Mouse (Mus musculus) midbrain, embryonic 12.5 days (tissue): ENCODE measurements around the gene Agbl4. TPM values are rescaled to one million over a fixed set of nuclear protein-coding genes. Genes with fewer than 3 reads are reported as not detected.

Source experiments
- ATAC-seq: fragments of 200-750 bp; cut with Nextera tagmentation; 2 replicates; pipeline ENCODE4 v1.8.0; 2017; ENCODE audit warnings: low read depth, moderate TSS enrichment, moderate library complexity; ENCODE audit not compliant: low FRiP score
- H3K27ac ChIP-seq: fragments of 300-500 bp; sonication (generic); replicated peaks from 2 replicates; pipeline ENCODE4 v1.5.1; 2016; ENCODE audit warnings: mild to moderate bottlenecking
- H3K27me3 ChIP-seq: fragments of 300-500 bp; sonication (generic); 2 replicates; pipeline ENCODE4 v1.6.1; 2016; ENCODE audit warnings: mild to moderate bottlenecking
- H3K36me3 ChIP-seq: fragments of 300-500 bp; sonication (generic); 2 replicates; pipeline ENCODE4 v1.6.1; 2016
- H3K4me1 ChIP-seq: fragments of 300-500 bp; sonication (generic); 2 replicates; pipeline ENCODE4 v1.6.1; 2016
- H3K4me2 ChIP-seq: fragments of 300-500 bp; sonication (generic); replicated peaks from 2 replicates; pipeline ENCODE4 v1.6.1; 2016; ENCODE audit warnings: mild to moderate bottlenecking, moderate library complexity
- H3K4me3 ChIP-seq: fragments of 300-500 bp; sonication (generic); 2 replicates; pipeline ENCODE4 v1.5.1; 2016; ENCODE audit warnings: mild to moderate bottlenecking
- H3K9ac ChIP-seq: fragments of 300-500 bp; sonication (generic); replicated peaks from 2 replicates; pipeline ENCODE4 v1.6.1; 2016; ENCODE audit warnings: mild to moderate bottlenecking, moderate library complexity
- H3K9me3 ChIP-seq: fragments of 300-500 bp; sonication (generic); 2 replicates; pipeline ENCODE4 v1.6.1; 2016; ENCODE audit warnings: mild to moderate bottlenecking
- WGBS: fragments of 180-500 bp; shearing (Covaris S2); methylation state at CpG from one replicate; pipeline ENCODE4 v1.1.7; 2016; 5-methylcytosine and 5-hydroxymethylcytosine counted together
- polyA plus RNA-seq: library from polyadenylated mRNA; unstranded; fragments of >200 nt; fragmentation: Nextera tagmentation; extraction: Ambion mirVana; gene quantifications from 2 replicates; pipeline ENCODE4 v1.2.1, GENCODE M21; 2016

The Agbl4 gene
- polyA plus RNA-seq = 0.89 and 1.9 TPM in 2 replicates

DNA sequence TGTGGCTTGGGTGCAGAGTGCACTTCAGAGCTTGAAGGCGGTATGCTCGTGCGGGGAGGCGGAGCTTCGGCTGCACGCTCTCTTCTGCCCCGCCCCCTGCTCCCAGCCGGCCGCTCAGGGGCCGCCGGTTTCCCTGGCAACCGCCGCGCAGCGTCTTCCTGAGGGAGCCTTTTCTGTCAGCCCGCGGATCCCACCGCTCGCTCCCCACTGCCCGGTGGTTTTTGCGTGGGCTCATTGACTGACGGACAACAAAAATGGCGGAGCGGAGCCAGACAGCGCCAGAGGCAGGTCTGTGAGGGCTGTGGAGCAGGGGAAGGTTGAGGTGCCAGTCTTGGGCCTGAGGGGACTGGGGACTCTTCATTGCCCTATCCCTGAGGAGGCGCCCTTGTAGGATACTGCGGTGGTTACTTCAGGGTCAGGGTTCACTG, at the start of gene Agbl4:
Gene Agbl4 (plus strand): TSS at position 44 of the 428 bp plus-strand sequence.
- WGBS = under 1% methylated on average over 27 of the region's 27 CpGs
- peak; percentile 100 for ATAC-seq
- H3K9ac ChIP-seq = peak within 1 kb of the TSS; percentile 53
- H3K27ac ChIP-seq = no peak within 1 kb of the TSS
- H3K9me3 ChIP-seq = no peaks in the 10 kb centered on the region
- H3K36me3 ChIP-seq = no peaks in the 10 kb centered on the region
- H3K4me2 ChIP-seq = peak within 1 kb of the TSS; percentile 72
- H3K27me3 ChIP-seq = no peaks in the 10 kb centered on the region
- peaks cover 16% of the 10 kb centered on the region for H3K4me1 ChIP-seq
- H3K4me3 ChIP-seq = peak within 1 kb of the TSS; percentile 65

DNA sequence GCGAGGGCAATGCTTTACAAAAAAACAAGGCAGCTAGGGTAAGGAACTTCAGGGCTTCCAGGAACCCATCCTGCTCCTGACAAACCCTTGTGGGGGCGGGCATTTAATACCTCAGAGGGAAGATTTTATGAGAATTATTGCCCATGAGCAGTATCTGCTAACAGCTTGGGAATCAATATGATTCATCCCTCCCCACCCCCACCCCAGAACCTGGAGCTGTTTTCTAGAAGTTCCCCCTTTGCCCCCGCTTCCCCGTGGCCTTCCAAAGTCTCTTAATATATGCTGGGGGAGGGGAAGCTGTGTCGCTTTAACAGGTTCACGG, 46.6 kb upstream of the Agbl4 start:
- Histone ChIP-seq H3K27ac (peak overlapping the region; percentile 84), H3K4me3 (peak overlapping the region; percentile 73), H3K4me1 (peaks cover 4% of the 10 kb centered on the region; the same call in 1 of the 2 replicates), H3K9ac (peak overlapping the region; percentile 76), H3K27me3 (no peaks in the 10 kb centered on the region), H3K9me3 (no peaks in the 10 kb centered on the region), H3K4me2 (peak overlapping the region; percentile 72), H3K36me3 (no peaks in the 10 kb centered on the region)
- 4% methylated on average over 6 of the region's 6 CpGs for WGBS
- peak; percentile 16; the same call in 1 of the 2 replicates for ATAC-seq

GRCm38 (mm10) chr4:110351178-110352000, 46.1 kb upstream of the Agbl4 start, which contains the start of gene Elavl4:
Gene Elavl4 (minus strand): TSS chr4:110351909.
- Histone ChIP-seq H3K27ac (peak within 1 kb of the TSS; percentile 84), H3K36me3 (no peaks in the 10 kb centered on the region), H3K27me3 (no peaks in the 10 kb centered on the region), H3K9me3 (no peaks in the 10 kb centered on the region), H3K4me3 (peak within 1 kb of the TSS; percentile 73), H3K4me2 (peak within 1 kb of the TSS; percentile 72), H3K9ac (peak within 1 kb of the TSS; percentile 76), H3K4me1 (peaks cover 4% of the 10 kb centered on the region; the same call in 1 of the 2 replicates)
- peak; percentile 97 for ATAC-seq
- under 1% methylated on average over 75 of the region's 75 CpGs for WGBS

- no peaks in the 10 kb centered on the region for H3K9me3 ChIP-seq
- H3K36me3 ChIP-seq = no peaks in the 10 kb centered on the region
- WGBS = 9% methylated on average over 5 of the region's 5 CpGs
- H3K27ac ChIP-seq = peak overlapping the region; percentile 84
- peak overlapping the region; percentile 76; the same call in 1 of the 2 replicates for H3K9ac ChIP-seq
- peak overlapping the region; percentile 73 for H3K4me3 ChIP-seq
- no peaks in the 10 kb centered on the region for H3K27me3 ChIP-seq
- peak; percentile 39; the same call in 1 of the 2 replicates for ATAC-seq
- H3K4me1 ChIP-seq = peaks cover 4% of the 10 kb centered on the region; the same call in 1 of the 2 replicates
- H3K4me2 ChIP-seq = peak overlapping the region; percentile 72
Observed at GRCm38 (mm10) chr4:110352001-110352369, 45.5 kb upstream of the Agbl4 start.

DNA sequence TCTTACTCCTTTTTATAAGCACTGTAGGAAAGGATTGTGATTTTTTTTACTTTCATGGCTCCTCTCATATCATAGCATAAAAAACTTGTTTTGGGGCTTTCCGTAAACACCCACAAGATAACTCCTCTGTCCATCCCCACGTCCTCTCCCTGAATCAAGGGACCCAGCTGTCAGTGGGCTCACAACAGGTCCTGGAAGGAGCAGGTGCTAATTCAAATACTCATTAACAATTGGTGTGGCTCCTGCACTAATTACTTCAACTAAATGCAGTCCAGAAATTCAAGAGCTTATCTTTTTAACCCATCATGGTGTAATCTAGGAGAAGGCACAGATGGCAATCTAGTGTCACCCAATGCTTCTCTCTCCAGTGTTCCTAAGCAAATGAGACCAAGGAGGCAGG, 36.9 kb upstream of the Agbl4 start:
- no peak overlapping the region for H3K27ac ChIP-seq
- 77% methylated on average over 2 of the region's 2 CpGs for WGBS
- H3K4me3 ChIP-seq = no peak overlapping the region
- H3K4me2 ChIP-seq = no peak overlapping the region
- no peaks in the 10 kb centered on the region for H3K27me3 ChIP-seq
- H3K36me3 ChIP-seq = no peaks in the 10 kb centered on the region
- ATAC-seq = 0 out of 2 replicates have a peak, but pooled peaks have one; percentile 41
- no peaks in the 10 kb centered on the region for H3K4me1 ChIP-seq
- H3K9me3 ChIP-seq = no peaks in the 10 kb centered on the region
- no peak overlapping the region for H3K9ac ChIP-seq

- no peak for ATAC-seq
- H3K4me2 ChIP-seq = no peak overlapping the region
- no peaks in the 10 kb centered on the region for H3K36me3 ChIP-seq
- no peak overlapping the region for H3K4me3 ChIP-seq
- H3K4me1 ChIP-seq = peaks cover 16% of the 10 kb centered on the region
- H3K27me3 ChIP-seq = no peaks in the 10 kb centered on the region
- no peak overlapping the region for H3K27ac ChIP-seq
- H3K9me3 ChIP-seq = no peaks in the 10 kb centered on the region
- 80% methylated on average over 5 of the region's 5 CpGs for WGBS
- no peak overlapping the region for H3K9ac ChIP-seq
Observed at GRCm38 (mm10) chr4:110396221-110396620, 1.2 kb upstream of the Agbl4 start.

GRCm38 (mm10) chr4:110420306-110420705, 22.8 kb downstream of the Agbl4 start:
- H3K9ac ChIP-seq = no peak overlapping the region
- 88% methylated on average over 2 of the region's 2 CpGs for WGBS
- ATAC-seq = no peak

DNA sequence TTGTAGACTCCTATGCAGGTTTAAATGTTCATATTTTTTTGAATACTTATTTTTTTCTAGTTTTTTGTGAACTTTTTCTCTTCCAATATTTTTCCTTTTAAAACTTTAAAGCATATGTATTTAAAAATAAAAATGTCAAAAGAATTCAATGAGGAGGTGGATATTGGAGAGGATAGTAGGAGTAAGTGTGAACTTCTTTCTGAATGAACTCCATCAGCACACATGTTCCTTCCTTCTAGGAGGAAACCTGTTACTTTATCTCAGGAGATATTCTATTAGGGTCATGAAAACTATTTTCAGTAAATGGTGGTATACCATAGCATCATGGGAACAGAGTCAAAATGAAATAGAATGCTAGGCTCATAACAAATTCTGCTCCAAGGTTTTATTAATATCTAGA, 30.2 kb downstream of the Agbl4 start:
- no peaks in the 10 kb centered on the region for H3K4me1 ChIP-seq
- no peak for ATAC-seq
- no peak overlapping the region for H3K4me2 ChIP-seq
- no peaks in the 10 kb centered on the region for H3K27me3 ChIP-seq
- H3K4me3 ChIP-seq = no peak overlapping the region
- H3K27ac ChIP-seq = no peak overlapping the region
- H3K36me3 ChIP-seq = no peaks in the 10 kb centered on the region
- no peak overlapping the region for H3K9ac ChIP-seq
- H3K9me3 ChIP-seq = no peaks in the 10 kb centered on the region

More at GRCm38 (mm10) chr4:110420306-110420705, 22.8 kb downstream of the Agbl4 start:
- Histone ChIP-seq H3K36me3 (no peaks in the 10 kb centered on the region), H3K27ac (no peak overlapping the region), H3K9me3 (no peaks in the 10 kb centered on the region), H3K4me3 (no peak overlapping the region), H3K4me2 (no peak overlapping the region), H3K27me3 (no peaks in the 10 kb centered on the region), H3K4me1 (no peaks in the 10 kb centered on the region)

- Histone ChIP-seq H3K9ac (no peak overlapping the region), H3K27ac (no peak overlapping the region), H3K4me1 (no peaks in the 10 kb centered on the region), H3K27me3 (no peaks in the 10 kb centered on the region), H3K36me3 (no peaks in the 10 kb centered on the region), H3K4me3 (no peak overlapping the region), H3K9me3 (no peaks in the 10 kb centered on the region), H3K4me2 (no peak overlapping the region)
- 0 out of 2 replicates have a peak, but pooled peaks have one; percentile 56 for ATAC-seq
- 33% methylated on average over 1 of the region's 1 CpGs for WGBS
Observed at GRCm38 (mm10) chr4:110494371-110494770, 96.9 kb downstream of the Agbl4 start.

DNA sequence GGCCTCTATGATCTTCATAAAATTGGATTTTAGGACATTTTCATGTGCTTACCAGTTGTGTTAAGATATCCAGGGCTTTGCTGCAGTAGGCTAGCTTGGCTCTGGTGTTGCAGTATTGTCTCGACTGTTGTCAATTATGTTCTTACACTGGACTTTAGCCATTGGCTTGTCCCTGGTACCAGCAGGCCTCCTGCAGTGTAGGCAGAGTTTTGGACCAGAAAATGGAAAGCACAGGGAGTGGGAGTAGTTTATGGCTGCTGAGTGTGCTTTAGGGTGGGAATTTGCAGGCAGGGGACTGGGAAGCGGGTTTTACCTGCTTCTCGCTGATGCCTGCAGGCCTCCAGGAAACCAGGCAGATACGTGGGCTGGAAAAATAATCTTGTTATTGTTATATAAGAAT, 132.3 kb downstream of the Agbl4 start:
- H3K27me3 ChIP-seq = no peaks in the 10 kb centered on the region
- H3K9me3 ChIP-seq = no peaks in the 10 kb centered on the region
- no peak overlapping the region for H3K27ac ChIP-seq
- no peak overlapping the region for H3K4me3 ChIP-seq
- WGBS = 80% methylated on average over 4 of the region's 4 CpGs
- H3K9ac ChIP-seq = no peak overlapping the region
- no peaks in the 10 kb centered on the region for H3K36me3 ChIP-seq
- H3K4me2 ChIP-seq = no peak overlapping the region
- H3K4me1 ChIP-seq = no peaks in the 10 kb centered on the region
- no peak for ATAC-seq

DNA sequence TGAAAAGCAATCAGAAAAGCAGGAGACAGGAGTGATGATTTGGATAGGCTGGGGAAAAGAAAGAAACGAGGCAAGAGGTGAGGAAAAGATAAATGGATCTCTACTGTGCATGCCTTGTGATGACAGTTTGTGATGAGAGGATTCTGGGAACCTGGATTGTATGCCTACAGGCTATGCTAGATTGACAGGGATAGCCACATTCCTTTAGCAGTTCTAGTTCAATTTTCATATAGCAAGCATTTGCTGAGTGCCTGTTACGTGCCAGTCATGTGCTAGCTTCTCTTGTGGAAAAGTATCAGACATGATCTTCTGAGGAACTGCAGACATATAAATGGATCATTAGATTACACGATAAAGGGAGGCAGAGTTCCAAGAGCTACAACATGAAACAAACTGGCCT, 151.8 kb downstream of the Agbl4 start:
- Histone ChIP-seq H3K36me3 (no peaks in the 10 kb centered on the region), H3K27ac (no peak overlapping the region), H3K9me3 (no peaks in the 10 kb centered on the region), H3K4me3 (no peak overlapping the region), H3K27me3 (no peaks in the 10 kb centered on the region), H3K4me1 (no peaks in the 10 kb centered on the region), H3K4me2 (no peak overlapping the region), H3K9ac (no peak overlapping the region)
- ATAC-seq = no peak
- WGBS = 78% methylated on average over 3 of the region's 3 CpGs

DNA sequence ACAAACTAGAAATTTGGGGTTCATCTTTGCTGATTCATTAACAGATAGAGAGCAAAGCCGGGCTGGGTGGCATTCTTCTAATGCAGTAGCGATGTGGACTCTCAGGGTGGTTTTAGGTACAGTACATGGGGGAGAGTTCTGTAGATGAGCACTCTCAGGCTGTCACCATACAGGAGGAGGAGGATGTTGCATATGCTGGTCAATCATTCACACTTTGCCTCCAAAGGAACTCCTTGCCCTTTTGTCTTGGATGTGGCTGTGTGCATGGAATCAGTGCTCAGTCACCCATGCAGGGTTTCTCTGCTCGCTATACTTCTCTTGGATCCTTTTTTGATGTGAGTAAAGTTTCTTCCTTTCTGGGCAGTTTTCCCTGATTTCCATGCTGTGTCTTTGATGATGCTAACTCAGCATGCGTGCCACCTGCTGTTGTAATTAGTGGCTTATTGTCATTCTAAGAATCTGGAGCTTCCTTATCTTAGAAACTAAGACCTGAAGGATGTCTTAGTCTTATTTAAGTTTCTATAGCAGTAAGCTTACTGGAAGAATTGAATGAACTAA, 200.3 kb downstream of the Agbl4 start:
- WGBS = 34% methylated on average over 4 of the region's 4 CpGs
- no peaks in the 10 kb centered on the region for H3K27me3 ChIP-seq
- no peak for ATAC-seq

More for the DNA sequence above, 200.3 kb downstream of the Agbl4 start:
- no peaks in the 10 kb centered on the region for H3K4me1 ChIP-seq
- H3K36me3 ChIP-seq = no peaks in the 10 kb centered on the region
- H3K9ac ChIP-seq = no peak overlapping the region
- H3K4me2 ChIP-seq = no peak overlapping the region
- H3K4me3 ChIP-seq = no peak overlapping the region
- H3K9me3 ChIP-seq = no peaks in the 10 kb centered on the region
- no peak overlapping the region for H3K27ac ChIP-seq
